Mouse (Mus musculus) spleen, adult 2 months (tissue): ENCODE data around the gene Fbrs. TPM values are rescaled to one million over a fixed set of nuclear protein-coding genes. Genes with fewer than 3 reads are reported as not detected.

ENCODE experiments used
- DNase-seq, 2 experiments: peaks; one replicate each; pipeline versions ENCODE4 v3.0.0 to v3.0.0-alpha.2; 2012 to 2021; ENCODE audit warnings: low spot score in 2 of 2, low read depth in 1 of 2
- H3K27ac ChIP-seq: fragments of 200-500 bp; 2 replicates; pipeline ENCODE4 v1.5.1; 2012; ENCODE audit warnings: low read length, inconsistent platforms; ENCODE audit not compliant: insufficient read depth
- H3K27me3 ChIP-seq: fragments of 200-500 bp; 2 replicates; pipeline ENCODE4 v1.6.1; 2012; ENCODE audit warnings: mild to moderate bottlenecking, moderate library complexity, low read length, inconsistent platforms; ENCODE audit not compliant: control insufficient read depth, insufficient read depth
- H3K36me3 ChIP-seq: fragments of 200-500 bp; 2 replicates; pipeline ENCODE4 v1.6.1; 2012; ENCODE audit warnings: mild to moderate bottlenecking, low read length, inconsistent platforms; ENCODE audit not compliant: control insufficient read depth, insufficient read depth
- H3K4me1 ChIP-seq: fragments of 200-500 bp; 2 replicates; pipeline ENCODE4 v1.6.1; 2011; ENCODE audit warnings: inconsistent platforms; ENCODE audit not compliant: control insufficient read depth, insufficient read depth, insufficient read length
- H3K4me3 ChIP-seq: fragments of 200-500 bp; 2 replicates; pipeline ENCODE4 v1.5.1; 2011; ENCODE audit warnings: mild to moderate bottlenecking, inconsistent platforms; ENCODE audit not compliant: insufficient read depth, insufficient read length; ENCODE audit errors: extremely low read depth
- CTCF ChIP-seq: fragments of 200-500 bp; IDR thresholded peaks from 2 replicates; pipeline ENCODE4 v1.5.1; 2011; ENCODE audit warnings: mild to moderate bottlenecking, inconsistent platforms; ENCODE audit not compliant: insufficient read depth, insufficient read length, insufficient replicate concordance; ENCODE audit errors: extremely low read depth
- POLR2A ChIP-seq: fragments of 200-500 bp; IDR thresholded peaks from 2 replicates; pipeline ENCODE4 v1.6.1; 2011; ENCODE audit warnings: low read depth, low read length, inconsistent platforms
- WGBS: fragments of 180-500 bp; shearing (Covaris S2); methylation state at CpG from one replicate; pipeline ENCODE4 v1.1.7; 2018; 5-methylcytosine and 5-hydroxymethylcytosine counted together
- polyA plus RNA-seq: library from polyadenylated mRNA; depleted of rRNA; stranded (reverse); fragments of >200 nt; gene quantifications from 2 replicates; pipeline ENCODE4 v1.2.3, GENCODE M21; 2012

Gene Fbrs
- polyA plus RNA-seq, 1 experiment: 61.0 TPM

DNA sequence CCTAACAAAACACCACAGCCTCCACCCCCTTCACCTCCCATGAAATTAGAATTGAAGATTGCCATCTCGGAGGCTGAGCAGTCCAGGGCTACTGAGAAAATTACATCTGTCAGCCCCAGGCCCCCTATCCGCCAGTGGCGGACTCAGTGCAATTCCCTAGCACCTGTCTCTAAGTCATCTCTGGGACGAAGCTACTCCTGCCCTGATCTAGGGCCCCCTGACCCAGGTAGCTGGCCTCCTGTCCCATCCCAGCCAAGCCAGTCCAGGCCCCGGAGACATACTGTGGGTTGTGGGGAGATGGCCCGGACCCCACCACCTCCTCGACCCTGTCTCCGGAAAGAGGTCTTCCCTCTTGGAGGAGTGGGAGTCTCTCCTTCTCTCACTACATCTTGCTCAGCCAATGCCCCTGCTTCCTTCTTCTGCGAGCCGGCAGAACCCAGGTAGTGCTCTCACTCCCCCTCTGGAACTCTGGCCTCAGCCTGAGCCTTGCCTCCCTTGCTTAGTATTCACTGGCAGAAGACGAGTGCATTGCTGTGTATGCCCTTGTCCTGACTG lies 3.7 kb upstream of the Fbrs start:
- 94% methylated on average over 11 of the region's 11 CpGs for whole genome bisulfite sequencing
- Histone ChIP-seq H3K4me3 (no peak overlapping the region), H3K27ac (no peak overlapping the region), H3K4me1 (peaks cover 4% of the 10 kb centered on the region; the same call in 1 of the 2 replicates), H3K27me3 (no peaks in the 10 kb centered on the region), H3K36me3 (peaks cover 29% of the 10 kb centered on the region)
- no peak for DNase-seq
- TF ChIP-seq CTCF (no peak), POLR2A (no peak)

GRCm38 (mm10) chr7:127476336-127476735 lies 2.7 kb upstream of the Fbrs start:
- TF ChIP-seq POLR2A (no peak), CTCF (no peak)
- Histone ChIP-seq H3K27me3 (no peaks in the 10 kb centered on the region), H3K36me3 (peaks cover 30% of the 10 kb centered on the region), H3K27ac (no peak overlapping the region), H3K4me3 (no peak overlapping the region), H3K4me1 (peaks cover 8% of the 10 kb centered on the region; the same call in 1 of the 2 replicates)
- DNase-seq: no peak
- WGBS: 96% methylated on average over 11 of the region's 11 CpGs

DNA sequence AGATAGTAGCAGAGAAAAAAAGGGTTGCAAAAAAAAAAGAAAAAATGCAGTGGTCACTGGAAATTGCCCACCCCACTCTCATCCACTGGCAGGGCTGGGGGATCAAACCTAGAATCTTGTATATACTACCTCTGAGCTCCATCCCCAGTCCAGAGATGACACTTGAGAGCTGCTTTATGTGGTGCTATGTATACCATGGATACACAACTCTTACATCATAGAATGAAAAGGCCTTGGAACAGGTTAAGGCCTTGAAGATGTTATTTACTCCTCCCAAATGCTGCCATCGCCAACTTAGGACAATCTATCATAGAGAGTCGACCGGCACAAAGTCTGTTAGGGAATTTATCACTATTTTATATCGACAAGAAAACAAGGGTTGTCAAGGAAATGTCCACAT lies 2.1 kb upstream of the Fbrs start:
- TF ChIP-seq CTCF (no peak), POLR2A (no peak)
- peaks cover 8% of the 10 kb centered on the region; the same call in 1 of the 2 replicates for H3K4me1 ChIP-seq
- no peak for DNase-seq
- WGBS: 74% methylated on average over 4 of the region's 4 CpGs
- no peak overlapping the region for H3K4me3 ChIP-seq
- H3K27ac ChIP-seq: no peak overlapping the region
- peaks cover 32% of the 10 kb centered on the region for H3K36me3 ChIP-seq
- no peaks in the 10 kb centered on the region for H3K27me3 ChIP-seq

GRCm38 (mm10) chr7:127477687-127478634 lies 1.0 kb upstream of the Fbrs start:
- Histone ChIP-seq H3K27ac (peak overlapping the region; percentile 98), H3K4me3 (peak overlapping the region; percentile 82), H3K27me3 (no peaks in the 10 kb centered on the region), H3K4me1 (peaks cover 4% of the 10 kb centered on the region; the same call in 1 of the 2 replicates), H3K36me3 (peaks cover 39% of the 10 kb centered on the region)
- under 1% methylated on average over 50 of the region's 50 CpGs for WGBS
- TF ChIP-seq CTCF: no peak
- peak; percentile 64 for TF ChIP-seq POLR2A
- DNase-seq: peak; percentile 100

DNA sequence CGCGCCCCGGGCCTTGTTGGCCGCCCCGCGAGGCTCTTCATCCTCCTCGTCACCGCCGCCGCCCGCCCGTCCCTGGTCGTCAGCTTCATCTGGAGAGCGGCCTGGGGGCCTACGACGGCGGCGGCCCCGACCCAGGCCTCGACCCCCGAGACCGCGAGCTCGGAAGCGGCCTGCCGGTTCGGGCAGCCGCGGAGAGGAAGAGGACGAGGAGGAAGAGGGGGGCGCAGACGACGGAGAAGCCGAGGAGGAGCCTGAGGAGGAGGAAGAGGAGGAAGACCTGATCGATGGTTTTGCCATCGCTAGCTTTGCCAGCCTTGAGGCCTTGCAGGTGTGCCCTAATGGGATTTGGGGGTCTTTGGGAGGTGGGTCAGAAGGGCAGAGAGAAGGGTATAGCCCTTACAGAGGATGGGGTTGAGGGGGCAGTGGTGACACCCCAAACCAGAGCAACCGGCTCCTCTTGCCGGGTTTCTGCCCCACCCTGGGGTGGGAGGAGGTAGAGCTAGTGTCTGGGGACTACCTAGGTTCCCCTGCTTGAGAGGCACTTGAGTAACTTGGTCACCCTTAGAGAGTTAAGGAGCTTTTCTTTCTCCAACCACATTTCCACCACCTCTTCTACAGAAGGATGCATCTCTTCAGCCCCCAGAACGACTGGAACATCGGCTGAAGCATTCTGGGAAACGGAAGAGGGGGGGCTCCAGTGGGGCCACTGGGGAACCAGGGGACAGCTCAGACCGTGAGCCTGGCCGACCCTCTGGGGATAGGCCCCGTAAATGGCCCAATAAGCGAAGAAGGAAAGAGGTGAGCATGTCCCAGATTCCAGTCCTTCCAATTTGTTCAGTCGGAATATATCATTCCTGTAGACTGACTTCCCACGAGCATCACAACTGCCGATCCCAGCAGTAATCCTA lies 573 bp downstream of the Fbrs start:
- H3K4me1 ChIP-seq: peaks cover 4% of the 10 kb centered on the region; the same call in 1 of the 2 replicates
- peak in 1 of 2 experiments; percentile 27 for DNase-seq
- peak overlapping the region; percentile 82 for H3K4me3 ChIP-seq
- WGBS: 2% methylated on average over 47 of the region's 48 CpGs
- H3K36me3 ChIP-seq: peaks cover 39% of the 10 kb centered on the region
- peak overlapping the region; percentile 98 for H3K27ac ChIP-seq
- no peaks in the 10 kb centered on the region for H3K27me3 ChIP-seq
- no peak for TF ChIP-seq POLR2A

DNA sequence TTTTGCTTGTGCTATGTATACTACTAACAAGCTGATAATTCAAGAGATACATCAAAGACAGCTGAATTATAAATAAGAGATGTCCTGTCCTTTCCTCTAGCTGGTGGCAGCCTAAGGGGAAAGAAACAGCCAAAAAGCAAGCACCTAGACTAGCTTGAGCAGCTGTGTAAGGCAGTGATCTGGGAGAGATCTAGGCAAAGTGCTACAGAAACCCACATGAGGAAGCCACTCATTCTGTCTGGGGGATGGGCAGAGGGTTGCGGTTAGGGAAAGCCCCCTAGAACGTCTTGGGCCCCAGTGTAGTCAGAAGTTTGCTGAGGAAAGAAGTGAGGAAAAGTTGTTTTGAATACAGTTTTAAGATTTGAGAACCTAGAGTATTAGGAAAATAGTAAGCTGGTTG lies 1.3 kb downstream of the Fbrs start:
- Histone ChIP-seq H3K27ac (peak overlapping the region; percentile 98), H3K36me3 (peaks cover 39% of the 10 kb centered on the region), H3K4me1 (peaks cover 4% of the 10 kb centered on the region; the same call in 1 of the 2 replicates), H3K27me3 (no peaks in the 10 kb centered on the region), H3K4me3 (peak overlapping the region; percentile 82)
- WGBS: 0% methylated on average over 2 of the region's 2 CpGs
- TF ChIP-seq POLR2A: no peak
- TF ChIP-seq CTCF: no peak
- peak; percentile 63 to 79 for DNase-seq
